Mouse (Mus musculus): Measurements from ENCODE around the gene Wnt16. TPM values are rescaled to one million over a fixed set of nuclear protein-coding genes. Genes with fewer than 3 reads are reported as not detected.

Gene Wnt16
- total and polyA plus RNA-seq, 3 experiments, result 10.9 to 71.1 (median 15.9) TPM

DNA sequence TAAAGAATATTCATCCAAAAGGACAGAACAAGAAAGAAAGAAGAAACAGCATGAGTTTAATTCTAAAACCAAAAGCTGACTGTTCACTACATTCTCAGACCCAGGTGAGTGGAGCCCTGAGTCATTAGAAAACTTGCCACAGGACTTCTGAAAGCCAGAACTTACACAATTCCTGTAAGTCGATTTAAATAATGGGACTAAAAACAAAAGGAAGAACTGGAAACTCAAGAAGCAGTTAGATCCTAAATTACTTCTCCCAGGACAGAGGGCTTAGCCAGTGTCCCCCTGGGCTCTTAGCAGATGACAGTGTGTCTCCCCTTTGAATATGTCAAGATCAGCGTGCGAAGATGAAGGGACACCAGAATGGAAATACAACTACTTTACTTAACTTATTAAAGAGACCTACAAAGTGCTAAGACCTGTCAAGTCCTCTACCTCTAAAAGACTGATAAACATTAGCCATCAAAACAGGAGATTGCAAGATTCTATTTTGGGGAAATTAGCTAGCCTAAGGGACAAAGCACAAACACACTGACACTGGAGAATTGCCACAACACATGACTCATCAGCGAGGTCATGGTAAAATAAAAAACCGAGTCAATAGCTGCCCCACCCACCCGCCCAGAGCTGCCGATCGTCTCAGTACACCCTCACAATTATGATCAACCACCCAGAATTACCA, 18.0 kb upstream of the Wnt16 start:
- Histone ChIP-seq H3K9ac (ENCODE audit: insufficient read depth, low read depth) (peak overlapping the region; percentile 89), H3K79me2 (replicated peaks; ENCODE audit: control insufficient read depth, extremely low read depth, insufficient read depth, poor library complexity, severe bottlenecking) (0 out of 2 replicates have a peak, but pooled peaks cover under 1% of the 10 kb centered on the region), H3K4me2 (ENCODE audit: insufficient read depth, low read depth, poor library complexity, severe bottlenecking) (peak overlapping the region; percentile 55), H3K4me3 (replicated peaks in 1 of 3; ENCODE audit: low read depth in 2 of 3, low read length in 2 of 3, poor library complexity in 1 of 3) (no peak overlapping the region), H3K27me3 (replicated peaks) (no peaks in the 10 kb centered on the region), H3K9me3 (replicated peaks; ENCODE audit: low read length) (no peaks in the 10 kb centered on the region), H3K36me3 (replicated peaks in 1 of 2; ENCODE audit: control insufficient read depth in 1 of 2, insufficient read depth in 1 of 2, low read length in 1 of 2) (no peaks in the 10 kb centered on the region), H3K4me1 (ENCODE audit: control insufficient read depth in 1 of 2, insufficient read depth in 2 of 2) (peaks cover 26 to 68% of the 10 kb centered on the region in 2 experiments), H3K27ac (ENCODE audit: insufficient read depth, low read depth) (peak overlapping the region; percentile 94)
- TF ChIP-seq CHD1 (IDR thresholded peaks at IDR 0.05; ENCODE audit: low read depth, low read length) (peak; percentile 91; the same call in 1 of the 2 replicates), ZNF384 (IDR thresholded peaks at IDR 0.05; ENCODE audit: low read depth, low read length) (peak; percentile 48), EP300 (IDR thresholded peaks at IDR 0.05; ENCODE audit: low read length) (peak; percentile 92), TBP (conservative IDR thresholded peaks at IDR 0.05; ENCODE audit: low read depth, low read length) (peak; percentile 49; the same call in 1 of the 2 replicates), ZMIZ1 (IDR thresholded peaks at IDR 0.05; ENCODE audit: low read depth, low read length) (no peak), BHLHE40 (IDR thresholded peaks at IDR 0.05; ENCODE audit: low read depth, low read length) (peak; percentile 56), POLR2A (IDR thresholded peaks at IDR 0.05; ENCODE audit: low read depth, low read length) (0 out of 2 replicates have a peak, but pooled peaks have one; percentile 26), KAT2A (IDR thresholded peaks at IDR 0.05; ENCODE audit: insufficient replicate concordance, low read length) (no peak), JUND (conservative IDR thresholded peaks at IDR 0.05; ENCODE audit: low read depth, low read length) (peak; percentile 84), ETS1 (conservative IDR thresholded peaks at IDR 0.05; ENCODE audit: low read depth, low read length) (no peak; the same call in 1 of the 2 replicates), JUN (IDR thresholded peaks at IDR 0.05; ENCODE audit: insufficient read depth, low read depth, low read length) (peak; percentile 69), TCF12 (IDR thresholded peaks at IDR 0.05; ENCODE audit: low read depth, low read length) (peak; percentile 67), MAFK (IDR thresholded peaks at IDR 0.05; ENCODE audit: insufficient replicate concordance, low read length) (0 out of 2 replicates have a peak, but pooled peaks have one; percentile 32), RCOR1 (conservative IDR thresholded peaks at IDR 0.05; ENCODE audit: low read depth, low read length) (peak; percentile 72), MEF2A (IDR thresholded peaks at IDR 0.05; ENCODE audit: borderline replicate concordance, low read depth, low read length) (peak; percentile 77), MAX (IDR thresholded peaks at IDR 0.05; ENCODE audit: low read length) (peak; percentile 68; the same call in 1 of the 2 replicates), MAZ (IDR thresholded peaks at IDR 0.05; ENCODE audit: low read depth, low read length) (0 out of 2 replicates have a peak, but pooled peaks have one; percentile 21), IRF4 (IDR thresholded peaks at IDR 0.05; ENCODE audit: low read depth, low read length) (peak; percentile 91), PAX5 (IDR thresholded peaks at IDR 0.05; ENCODE audit: low read length) (no peak), NRF1 (IDR thresholded peaks at IDR 0.05; ENCODE audit: low read depth, low read length) (no peak)
- in situ Hi-C loops (cut with MboI; ENCODE audit: low pct_ligation_motif_present, low pct_unique_long_range_greater_than_20kb, low sequenced_read_pairs), result no loop called here
- DNase-seq (ENCODE audit: extremely low read depth), result peak; percentile 31
- dilution Hi-C loops (cut with MboI; ENCODE audit: extremely low pct_ligation_motif_present, extremely low pct_unique_long_range_greater_than_20kb, low sequenced_read_pairs), result no loop called here
